ENCODE assay signal across 9 mouse cellular contexts in genomic region chr7:34195632-34196031, GRCm38 (mm10). TPM values are rescaled to one million over a fixed set of nuclear protein-coding genes. Genes with fewer than 3 reads are reported as not detected.
DNase-seq lines count a peak whose midpoint lies in the region; ATAC-seq and TF ChIP-seq lines count a peak whose summit lies in the region.
"Had no signal": no experiment of that assay in that cellular context is flagged by ENCODE, and none has a peak within 500 bp of the region (broad histone marks: within the 10 kb centered on the region; RNA-seq: fewer than 3 reads in every experiment).

No protein-coding gene starts in this region.

- no peaks in the 10 kb centered on the region for H3K9me3 ChIP-seq in kidney, postnatal 0 days (replicated peaks; ENCODE audit: low read length)
- H3K9me3 ChIP-seq in forebrain, postnatal 0 days (ENCODE audit: low read length): no peaks in the 10 kb centered on the region
- H3K9me3 ChIP-seq in midbrain, embryonic 11.5 days (ENCODE audit: control insufficient read depth, low read length): no peaks in the 10 kb centered on the region

- no peaks in the 10 kb centered on the region; the same call in 1 of the 2 replicates for H3K4me1 ChIP-seq in kidney, postnatal 0 days (replicated peaks; ENCODE audit: insufficient read depth, low read length)
- H3K4me1 ChIP-seq in forebrain, postnatal 0 days (ENCODE audit: insufficient read depth): peaks cover 8% of the 10 kb centered on the region; the same call in 1 of the 2 replicates
- peaks cover 3% of the 10 kb centered on the region; the same call in 1 of the 2 replicates for H3K4me1 ChIP-seq in midbrain, embryonic 11.5 days (ENCODE audit: control insufficient read depth, insufficient read depth, low read length)

- peak; percentile 33 for DNase-seq in kidney, postnatal 0 days (ENCODE audit: low spot score)
- no peak for DNase-seq in kidney, adult 18-20 months
- peak; percentile 71 for DNase-seq in R1 (ENCODE audit: low read depth, low spot score)
- no peak for DNase-seq in forebrain, postnatal 0 days
- DNase-seq in midbrain, embryonic 11.5 days (ENCODE audit: low spot score, missing footprints): no peak
- no peak for DNase-seq in spleen, postnatal 36 days (ENCODE audit: low spot score in 2 of 2)
- no peak for DNase-seq in cerebellum, adult 11-12 months
- DNase-seq in cerebellum, adult 9-10 months: no peak

- no peak for ATAC-seq in kidney, postnatal 0 days (replicated peaks; ENCODE audit: low FRiP score, low read depth)
- no peak for ATAC-seq in forebrain, postnatal 0 days
- ATAC-seq in midbrain, embryonic 11.5 days (ENCODE audit: low FRiP score): no peak

- peak overlapping the region; percentile 96 for H3K9ac ChIP-seq in kidney, postnatal 0 days (ENCODE audit: low read depth, low read length)
- H3K9ac ChIP-seq in forebrain, postnatal 0 days: peak overlapping the region; percentile 87
- peak overlapping the region; percentile 89 for H3K9ac ChIP-seq in midbrain, embryonic 11.5 days (ENCODE audit: low read length)

- H3K4me2 ChIP-seq in kidney, postnatal 0 days (ENCODE audit: low read length): peak overlapping the region; percentile 61
- peak overlapping the region; percentile 85 for H3K4me2 ChIP-seq in forebrain, postnatal 0 days (ENCODE audit: low read depth)
- H3K4me2 ChIP-seq in midbrain, embryonic 11.5 days: peak overlapping the region; percentile 71

- 45% methylated on average over 3 of the region's 3 CpGs for WGBS in kidney, postnatal 0 days
- WGBS in forebrain, postnatal 0 days: 49% methylated on average over 3 of the region's 3 CpGs
- WGBS in midbrain, embryonic 11.5 days: 56% methylated on average over 3 of the region's 3 CpGs

- no peaks in the 10 kb centered on the region for H3K27me3 ChIP-seq in kidney, postnatal 0 days (ENCODE audit: insufficient read depth, low read length)
- no peaks in the 10 kb centered on the region for H3K27me3 ChIP-seq in forebrain, postnatal 0 days (ENCODE audit: insufficient read depth, low read length)
- H3K27me3 ChIP-seq in midbrain, embryonic 11.5 days (ENCODE audit: control insufficient read depth, insufficient read depth, low read length): no peaks in the 10 kb centered on the region

- peak; percentile 59 for TF ChIP-seq CTCF in kidney, postnatal 0 days (IDR thresholded peaks at IDR 0.05; ENCODE audit: low read depth)
- TF ChIP-seq CTCF in forebrain, postnatal 0 days (IDR thresholded peaks at IDR 0.05; ENCODE audit: low read depth): peak; percentile 40

- H3K27ac ChIP-seq in kidney, postnatal 0 days: 0 out of 2 replicates have a peak overlapping the region, but pooled peaks have one; percentile 80
- no peak overlapping the region for H3K27ac ChIP-seq in forebrain, postnatal 0 days (ENCODE audit: low read depth, low read length)
- no peak overlapping the region for H3K27ac ChIP-seq in midbrain, embryonic 11.5 days (ENCODE audit: low read depth, low read length)

- H3K36me3 ChIP-seq in kidney, postnatal 0 days (ENCODE audit: insufficient read depth, low read length): peaks cover 12% of the 10 kb centered on the region; the same call in 1 of the 2 replicates
- H3K36me3 ChIP-seq in forebrain, postnatal 0 days (ENCODE audit: insufficient read depth): peaks cover 12% of the 10 kb centered on the region
- H3K36me3 ChIP-seq in midbrain, embryonic 11.5 days (ENCODE audit: control insufficient read depth, insufficient read depth, low read length): peaks cover 6% of the 10 kb centered on the region

- H3K4me3 ChIP-seq in kidney, postnatal 0 days (replicated peaks; ENCODE audit: low read depth, low read length): peak overlapping the region; percentile 94
- H3K4me3 ChIP-seq in forebrain, postnatal 0 days (ENCODE audit: low read depth, low read length): peak overlapping the region; percentile 86
- H3K4me3 ChIP-seq in midbrain, embryonic 11.5 days (ENCODE audit: low read depth, low read length): peak overlapping the region; percentile 97

RNA-seq across cellular contexts. Expression of gene Pdcd2l, which starts 0.8 kb away (rescaled TPM):
- 51.4 and 54.5 TPM in 2 replicates for polyA plus RNA-seq in kidney, postnatal 0 days (2015; fragmentation: Nextera tagmentation; extraction: Ambion mirVana)
- 47.4 and 63.7 TPM in 2 replicates for total RNA-seq in forebrain, postnatal 0 days (2014; rRNA removed)
- polyA plus RNA-seq in forebrain, postnatal 0 days (2015; fragmentation: Nextera tagmentation; extraction: Ambion mirVana): 69.0 and 74.7 TPM in 2 replicates
- polyA plus RNA-seq in midbrain, embryonic 11.5 days (2014; fragmentation: Nextera tagmentation; extraction: Ambion mirVana): 63.0 and 68.3 TPM in 2 replicates

RNA-seq across cellular contexts. Expression of gene Uba2, which starts 26.2 kb away (rescaled TPM):
- polyA plus RNA-seq in kidney, postnatal 0 days (2015; fragmentation: Nextera tagmentation; extraction: Ambion mirVana): 133 and 146 TPM in 2 replicates
- 179 and 196 TPM in 2 replicates for total RNA-seq in forebrain, postnatal 0 days (2014; rRNA removed)
- polyA plus RNA-seq in forebrain, postnatal 0 days (2015; fragmentation: Nextera tagmentation; extraction: Ambion mirVana): 109 and 123 TPM in 2 replicates
- polyA plus RNA-seq in midbrain, embryonic 11.5 days (2014; fragmentation: Nextera tagmentation; extraction: Ambion mirVana): 273 and 283 TPM in 2 replicates

RNA-seq across cellular contexts. Expression of gene Gpi1, which starts 34.5 kb away (rescaled TPM):
- polyA plus RNA-seq in kidney, postnatal 0 days (2015; fragmentation: Nextera tagmentation; extraction: Ambion mirVana): 323 and 356 TPM in 2 replicates
- 170 and 223 TPM in 2 replicates for total RNA-seq in forebrain, postnatal 0 days (2014; rRNA removed)
- polyA plus RNA-seq in forebrain, postnatal 0 days (2015; fragmentation: Nextera tagmentation; extraction: Ambion mirVana): 180 and 259 TPM in 2 replicates
- 277 and 282 TPM in 2 replicates for polyA plus RNA-seq in midbrain, embryonic 11.5 days (2014; fragmentation: Nextera tagmentation; extraction: Ambion mirVana)

RNA-seq across cellular contexts. Expression of gene Gm6096, which starts 55.2 kb away (rescaled TPM):
- polyA plus RNA-seq in kidney, postnatal 0 days (2015; fragmentation: Nextera tagmentation; extraction: Ambion mirVana): 0.32 TPM in 1 of 2 replicates, not detected in the other
- not detected in 2 replicates for total RNA-seq in forebrain, postnatal 0 days (2014; rRNA removed)
- not detected in 2 replicates for polyA plus RNA-seq in forebrain, postnatal 0 days (2015; fragmentation: Nextera tagmentation; extraction: Ambion mirVana)
- polyA plus RNA-seq in midbrain, embryonic 11.5 days (2014; fragmentation: Nextera tagmentation; extraction: Ambion mirVana): 0.44 TPM in 1 of 2 replicates, not detected in the other
- polyA plus RNA-seq: gonadal fat pad, adult 2 months had no signal

Comparison
In these comparisons a context has a peak if more than half of its experiments do, and no peak if none do; other contexts are left out.
1. DNase-seq: peak in kidney, postnatal 0 days (single experiment) and R1 (single experiment); none in kidney, adult 18-20 months (single experiment), forebrain, postnatal 0 days (single experiment), midbrain, embryonic 11.5 days (single experiment), spleen, postnatal 36 days (0 of 2), cerebellum, adult 11-12 months (single experiment) and cerebellum, adult 9-10 months (single experiment).
2. Peak in every context shown above with its lines, with median percentiles within 50 percentile points of each other: H3K4me2 ChIP-seq, H3K4me3 ChIP-seq and H3K9ac ChIP-seq.